Mouse (Mus musculus): ENCODE measurements around the gene Nudt8. TPM values are rescaled to one million over a fixed set of nuclear protein-coding genes. Genes with fewer than 3 reads are reported as not detected.

Nudt8 gene
- polyA plus RNA-seq, 1 experiment: 32.2 TPM

DNA sequence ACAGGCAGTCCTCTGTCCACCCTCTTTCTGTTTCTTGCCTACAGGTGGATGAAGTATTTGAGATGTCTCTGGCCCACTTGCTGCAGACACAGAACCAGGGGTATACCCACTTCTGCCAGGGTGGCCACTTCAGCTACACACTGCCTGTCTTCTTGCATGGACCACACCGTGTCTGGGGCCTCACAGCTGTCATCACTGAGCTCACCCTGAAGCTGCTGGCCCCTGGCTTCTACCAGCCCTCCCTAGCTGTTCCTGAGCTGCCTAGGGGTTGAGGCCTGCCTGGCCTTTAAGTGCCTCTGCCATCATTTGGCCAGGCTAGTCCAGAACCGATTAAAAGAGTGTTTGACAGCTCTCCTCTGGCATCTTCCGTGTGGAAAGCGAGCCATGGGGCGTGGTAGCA is 1.4 kb downstream of the Nudt8 start:
- TF ChIP-seq GATA1 (IDR thresholded peaks at IDR 0.05; ENCODE audit: low read length): no peak

DNA sequence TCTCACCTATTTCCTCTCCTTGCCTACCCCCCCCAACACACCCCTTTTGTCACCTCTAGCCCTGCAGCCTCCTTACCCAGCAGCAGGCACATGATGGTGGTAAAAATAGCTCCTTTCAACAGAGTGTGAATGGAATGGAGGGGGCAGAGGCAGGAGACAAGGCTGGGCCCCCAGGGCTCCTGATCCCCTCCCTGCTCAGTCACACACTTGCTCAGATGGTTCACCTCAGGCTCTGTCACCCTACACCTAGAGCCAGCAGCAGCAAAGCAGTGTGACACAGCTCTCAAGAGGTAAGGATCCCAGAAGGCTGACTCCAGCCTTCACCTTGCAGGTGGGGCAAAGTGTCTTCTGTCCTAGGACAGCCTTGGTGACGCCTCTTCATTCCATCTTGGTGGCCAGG is 2.7 kb downstream of the Nudt8 start, which contains the start of gene Doc2g:
TSS of gene Doc2g (plus strand) at position 202 of the 400 bp plus-strand sequence.
- no peak for TF ChIP-seq GATA1 (IDR thresholded peaks at IDR 0.05; ENCODE audit: low read length)

DNA sequence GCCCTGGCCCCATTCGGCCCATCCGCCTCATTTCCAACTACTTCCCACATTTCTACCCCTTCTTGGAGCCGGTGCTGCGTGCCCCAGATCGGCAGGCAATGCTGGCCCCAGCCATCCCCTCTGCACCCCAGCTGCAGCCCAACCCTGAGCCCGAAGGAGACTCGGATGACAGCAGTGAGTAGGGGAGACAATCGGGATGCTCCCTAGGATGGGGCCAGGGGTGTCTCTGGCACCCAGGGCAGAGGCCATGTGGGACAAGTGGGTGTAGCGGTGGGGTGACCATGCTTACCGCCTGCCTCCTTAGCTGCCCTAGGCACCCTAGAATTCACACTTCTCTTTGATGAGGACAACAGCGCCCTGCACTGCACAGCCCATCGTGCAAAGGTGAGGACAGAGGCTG is 3.3 kb downstream of the Nudt8 start:
- TF ChIP-seq GATA1 (IDR thresholded peaks at IDR 0.05; ENCODE audit: low read length): no peak

DNA sequence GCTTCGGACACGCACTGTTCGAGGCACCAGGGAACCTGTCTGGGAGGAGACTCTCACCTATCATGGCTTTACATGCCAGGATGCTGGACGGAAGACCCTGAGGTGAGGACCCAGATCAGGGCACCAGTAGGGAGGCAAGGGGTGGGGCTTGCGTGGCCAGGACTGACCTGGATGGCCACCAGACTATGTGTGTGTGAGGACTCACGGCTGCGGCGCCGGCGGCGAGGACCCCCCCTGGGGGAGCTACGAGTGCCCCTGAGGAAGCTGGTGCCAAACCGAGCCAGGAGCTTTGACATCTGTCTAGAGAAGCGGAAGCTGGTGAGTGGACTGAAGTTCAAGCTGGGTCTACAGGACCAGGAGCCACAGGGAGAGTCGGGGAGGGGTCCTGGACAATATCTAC is 4.0 kb downstream of the Nudt8 start:
- no peak for TF ChIP-seq GATA1 (IDR thresholded peaks at IDR 0.05; ENCODE audit: low read length)

DNA sequence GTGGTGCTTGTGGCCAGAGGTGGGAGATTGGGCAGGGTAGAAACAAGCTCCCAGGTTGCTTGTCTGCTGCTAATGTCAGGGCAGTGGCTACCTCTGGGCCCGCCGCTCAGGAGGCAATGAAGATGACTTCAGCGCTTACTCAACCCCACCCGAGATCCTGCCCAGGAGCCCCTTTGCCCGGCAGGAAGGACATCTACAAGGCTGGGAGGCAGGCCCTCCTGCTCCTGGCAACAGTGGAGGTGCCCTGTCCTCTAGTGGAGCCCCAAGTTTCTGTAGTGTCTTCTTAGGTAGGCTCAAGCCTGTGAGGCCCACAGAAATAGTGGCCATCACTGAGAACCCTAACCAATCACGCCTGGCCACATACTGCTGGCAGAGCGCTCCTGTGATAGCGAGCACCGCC is 4.7 kb downstream of the Nudt8 start:
- no peak for TF ChIP-seq GATA1 (IDR thresholded peaks at IDR 0.05; ENCODE audit: low read length)

DNA sequence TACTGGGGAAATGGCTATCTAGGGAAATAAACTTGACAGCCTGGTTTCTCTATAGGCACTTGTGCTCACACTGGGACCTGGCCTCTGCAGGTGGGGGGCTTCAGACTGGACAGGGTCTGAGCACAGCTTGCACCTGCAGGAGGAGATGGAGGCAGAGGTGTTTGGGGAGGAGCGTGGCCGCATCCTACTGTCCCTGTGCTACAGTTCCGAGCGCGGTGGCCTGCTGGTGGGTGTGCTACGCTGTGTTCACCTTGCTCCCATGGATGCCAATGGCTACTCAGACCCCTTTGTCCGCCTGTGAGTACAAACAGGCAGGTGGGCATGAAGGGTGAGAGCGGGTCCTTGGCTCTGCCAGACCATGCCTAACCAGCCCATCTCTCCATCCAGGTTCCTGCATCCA is 5.6 kb downstream of the Nudt8 start:
- TF ChIP-seq GATA1 (IDR thresholded peaks at IDR 0.05; ENCODE audit: low read length): no peak

DNA sequence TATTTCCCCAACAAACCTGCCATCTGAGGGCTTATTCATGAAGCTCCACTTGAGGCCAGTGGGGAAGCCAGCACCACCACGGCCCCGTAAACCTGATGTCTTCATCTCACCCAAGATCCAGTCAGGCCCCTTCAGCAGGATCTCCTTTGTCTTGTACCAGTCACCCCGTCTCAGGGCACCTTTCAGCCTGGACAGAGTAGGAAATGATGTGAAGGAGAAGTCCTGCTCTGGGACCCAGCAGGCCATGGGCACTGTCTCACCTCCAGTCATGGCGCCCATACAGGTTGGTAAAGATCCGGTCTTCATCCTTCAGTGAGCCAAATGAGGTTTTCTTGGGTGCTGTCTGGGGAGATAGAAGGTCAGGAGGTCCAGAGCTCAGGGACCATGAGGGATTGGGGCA is 10.7 kb downstream of the Nudt8 start:
- no peak for TF ChIP-seq GATA1 (IDR thresholded peaks at IDR 0.05; ENCODE audit: low read length)

DNA sequence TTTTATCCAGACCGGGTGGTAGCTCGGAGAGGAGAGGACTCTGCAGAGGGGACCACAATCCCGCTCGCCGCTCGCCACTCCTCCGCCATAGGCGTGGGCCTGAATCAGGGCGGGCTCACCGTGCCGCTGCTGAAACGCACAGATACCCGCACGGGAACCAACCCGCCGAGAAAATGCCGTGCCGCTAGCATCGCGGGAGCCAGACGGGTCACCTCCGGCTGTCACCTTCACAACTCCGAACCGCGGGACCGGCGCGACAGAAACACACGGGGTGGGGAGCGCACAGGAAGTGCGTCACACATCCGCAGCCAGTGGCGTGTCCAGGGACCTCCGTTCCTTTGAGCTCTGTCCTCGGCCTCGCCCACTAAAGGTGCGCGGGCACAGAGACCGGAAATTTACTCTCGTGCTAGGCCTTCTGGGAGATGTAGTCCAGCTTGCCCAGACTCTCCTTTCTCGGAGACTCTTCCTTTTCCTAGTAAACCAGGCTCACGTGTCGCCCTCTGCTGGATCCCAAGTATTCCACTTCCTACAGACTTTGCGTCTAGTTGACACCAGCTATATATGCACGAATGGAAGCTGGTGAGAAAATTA is 12.1 kb downstream of the Nudt8 start, which contains the start of gene Ndufv1:
TSS of gene Ndufv1 (minus strand) at position 375 of the 591 bp plus-strand sequence.
- TF ChIP-seq GATA1 (IDR thresholded peaks at IDR 0.05; ENCODE audit: low read length): no peak

DNA sequence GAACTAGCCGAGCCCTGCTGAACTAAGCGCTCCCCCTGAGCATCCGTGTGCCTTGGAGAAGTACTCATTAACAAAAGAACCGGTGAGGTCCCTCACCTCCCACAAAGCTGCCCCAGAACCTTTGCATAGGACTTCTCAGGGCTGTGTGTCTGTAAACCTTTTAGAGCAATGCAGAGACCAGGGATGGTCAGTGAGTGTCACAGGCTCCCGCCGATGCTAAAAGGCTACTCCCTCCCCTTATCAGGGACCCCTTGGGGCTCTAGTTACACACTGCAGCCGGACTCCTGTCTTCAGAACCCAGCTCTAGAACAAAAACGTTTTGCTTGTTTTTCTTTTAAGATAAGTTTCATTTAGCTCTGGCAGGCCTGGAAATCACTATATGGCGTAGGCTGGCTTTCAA is 12.7 kb downstream of the Nudt8 start:
- TF ChIP-seq GATA1 (IDR thresholded peaks at IDR 0.05; ENCODE audit: low read length): no peak

DNA sequence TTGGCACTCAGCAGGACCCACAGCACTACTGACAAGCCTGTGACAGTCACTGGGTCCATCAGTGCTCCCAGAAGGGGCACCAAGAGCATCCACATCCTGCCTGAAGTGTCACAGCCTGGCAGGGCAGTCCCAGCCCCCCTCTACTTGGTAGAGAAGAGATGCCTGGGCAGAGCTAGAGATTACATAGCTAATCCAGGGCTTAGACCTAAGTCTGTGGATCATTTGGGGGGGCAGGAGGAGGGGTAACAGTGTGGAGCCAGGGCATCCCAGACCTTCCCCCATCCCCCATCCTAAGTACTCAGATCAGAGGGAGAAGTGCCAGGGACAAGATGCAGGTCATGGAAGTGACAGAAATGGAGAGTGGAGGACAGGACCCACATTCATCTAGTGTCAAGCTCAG is 14.4 kb downstream of the Nudt8 start:
- TF ChIP-seq GATA1 (IDR thresholded peaks at IDR 0.05; ENCODE audit: low read length): no peak

DNA sequence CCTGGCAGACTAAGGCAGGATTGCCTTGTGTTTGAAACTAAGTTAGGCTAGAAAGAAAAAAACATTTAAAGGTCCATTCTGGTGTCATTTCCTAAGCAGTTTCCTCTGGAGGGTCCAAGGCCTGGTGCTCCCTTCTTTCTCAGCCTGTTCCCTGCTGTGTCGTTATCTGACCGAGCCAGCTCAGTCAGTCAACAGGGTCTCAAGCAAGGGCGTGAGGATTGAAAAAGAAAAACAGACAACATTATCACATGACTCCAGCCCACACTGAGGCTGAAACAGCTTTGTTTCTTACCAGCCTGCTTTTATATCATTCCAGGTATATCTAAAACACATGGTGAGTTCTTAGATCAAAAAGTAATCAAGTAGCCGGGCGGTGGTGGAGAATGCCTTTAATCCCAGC is 15.3 kb downstream of the Nudt8 start:
- TF ChIP-seq GATA1 (IDR thresholded peaks at IDR 0.05; ENCODE audit: low read length): no peak

DNA sequence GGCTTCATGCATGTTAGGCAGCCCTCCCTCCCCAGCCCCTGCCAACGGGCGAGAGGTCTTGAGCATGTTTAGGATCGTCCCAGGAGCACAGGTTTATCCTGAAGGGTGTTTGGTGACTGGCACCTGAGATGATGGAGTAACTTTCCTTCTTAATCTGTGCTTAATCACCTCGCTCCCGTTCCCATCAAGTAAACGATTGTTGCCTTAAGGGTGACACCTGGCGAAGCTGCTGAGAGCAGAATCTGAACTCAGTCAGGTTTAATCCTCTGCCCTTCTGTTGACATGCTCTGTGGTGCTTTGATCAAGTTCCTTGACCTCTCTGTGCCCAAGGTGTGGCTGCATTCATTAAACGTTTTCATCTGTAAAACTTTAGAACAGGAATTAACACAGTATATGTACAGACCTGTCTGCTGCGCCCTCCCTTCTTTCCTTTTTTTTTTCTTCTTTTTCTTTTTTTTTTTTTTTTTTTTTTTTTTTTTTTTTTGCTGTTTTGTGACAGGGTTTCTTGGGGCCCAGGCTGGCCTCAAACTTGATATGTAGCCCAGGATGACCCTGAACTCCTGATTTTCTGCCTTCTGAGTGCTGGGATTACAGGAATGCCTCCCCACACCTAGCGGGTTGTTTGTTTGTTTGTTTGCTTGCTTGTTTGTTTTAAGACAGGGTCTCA is 17.7 kb downstream of the Nudt8 start:
- no peak for TF ChIP-seq GATA1 (IDR thresholded peaks at IDR 0.05; ENCODE audit: low read length)

DNA sequence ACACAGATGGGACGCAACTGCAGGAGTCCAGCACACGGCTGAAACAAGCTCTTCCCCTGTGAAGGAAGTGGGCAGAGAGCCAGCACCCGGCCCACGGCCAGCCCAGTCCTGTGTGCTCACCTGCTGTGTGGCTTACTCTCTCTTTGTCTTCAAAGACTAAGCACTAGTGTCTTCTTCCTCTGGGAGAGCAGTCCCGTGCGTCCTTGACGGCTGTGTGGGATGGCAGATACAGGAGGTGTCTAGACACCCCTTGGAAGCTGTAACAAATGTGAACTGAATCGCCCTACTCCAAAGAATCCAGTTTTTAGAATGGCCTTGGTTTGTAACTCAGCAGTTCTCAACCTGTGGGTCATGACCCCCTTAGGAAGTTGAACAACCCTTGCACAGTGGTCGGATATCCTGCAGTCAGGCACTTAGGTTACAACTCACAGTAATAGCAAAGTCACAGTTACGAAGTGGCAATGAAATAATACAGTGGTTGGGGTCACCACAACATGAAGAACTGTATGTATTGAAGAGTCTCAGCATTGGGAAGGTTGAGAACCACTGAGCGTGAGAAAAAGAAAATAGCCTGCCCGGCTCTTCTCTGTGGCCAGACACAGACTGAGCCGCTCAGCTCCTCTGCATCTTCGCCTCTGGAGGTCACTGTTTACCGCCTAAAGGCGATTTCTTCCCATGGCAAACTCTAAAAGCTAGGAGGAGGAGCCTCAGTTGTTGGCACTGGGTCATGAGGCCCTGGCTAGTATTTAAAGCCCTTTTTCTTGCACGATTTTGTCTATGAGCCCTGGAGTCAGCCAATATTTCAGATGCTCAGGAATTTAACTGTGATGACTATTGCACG is 18.6 kb downstream of the Nudt8 start:
- TF ChIP-seq GATA1 (IDR thresholded peaks at IDR 0.05; ENCODE audit: low read length): no peak

DNA sequence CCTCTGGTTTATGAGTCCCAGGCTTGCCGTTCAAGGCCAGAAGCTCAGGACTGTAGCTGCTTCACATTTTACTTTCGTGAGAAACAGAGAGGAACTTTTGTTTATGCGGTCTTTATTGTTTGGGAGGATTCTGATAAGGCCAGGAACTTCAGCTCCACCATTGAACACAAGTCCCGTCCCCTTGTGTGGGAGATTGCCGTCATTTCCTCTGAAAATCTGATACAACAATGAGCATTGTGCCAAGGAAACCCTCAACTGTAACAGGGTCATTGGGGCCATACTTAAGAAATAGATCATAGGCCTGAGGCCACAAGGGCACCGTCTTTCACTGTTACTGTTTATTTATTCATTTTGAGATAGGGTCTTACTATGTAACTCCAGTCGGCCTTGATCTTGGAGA is 22.8 kb downstream of the Nudt8 start:
- TF ChIP-seq GATA1 (IDR thresholded peaks at IDR 0.05; ENCODE audit: low read length): no peak

DNA sequence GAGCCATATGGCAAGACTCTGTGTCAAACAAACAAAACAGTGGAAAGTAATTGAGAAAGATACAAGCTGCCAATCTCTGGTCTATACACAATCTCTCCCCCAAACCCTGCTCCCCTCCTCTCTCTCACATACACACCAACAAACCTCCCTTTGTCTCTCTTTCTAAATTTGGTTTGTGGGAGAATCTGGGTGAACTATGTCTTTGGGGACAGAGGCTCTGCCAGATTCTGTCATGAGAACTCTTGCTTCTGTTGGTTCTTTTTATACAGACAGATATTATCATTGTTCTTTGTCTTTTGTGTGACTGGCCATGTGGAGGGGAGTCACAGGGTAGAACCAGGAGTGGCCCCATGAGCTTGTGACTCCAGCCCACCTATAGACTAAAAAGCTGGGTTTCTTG is 27.2 kb downstream of the Nudt8 start:
- TF ChIP-seq GATA1 (IDR thresholded peaks at IDR 0.05; ENCODE audit: low read length): no peak

DNA sequence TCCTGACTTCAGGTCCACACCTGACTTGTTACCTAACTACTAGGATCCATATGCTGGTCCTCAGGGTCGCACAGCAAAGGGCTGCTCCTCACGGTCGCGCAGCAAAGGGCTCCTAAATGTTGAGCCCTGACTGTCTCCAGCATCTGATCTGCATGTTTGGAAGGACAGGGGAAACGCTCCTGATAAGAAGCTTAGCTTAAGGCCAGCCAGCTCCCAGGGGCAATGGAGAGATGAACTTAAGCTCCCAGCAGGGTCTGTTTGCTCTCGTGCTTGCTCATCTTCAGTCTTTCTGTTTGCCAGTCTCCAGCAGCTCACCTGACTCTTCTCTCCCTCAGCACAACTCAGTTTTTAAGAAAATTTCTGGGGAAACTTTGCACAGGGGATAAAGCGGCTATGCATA is 32.3 kb downstream of the Nudt8 start:
- TF ChIP-seq GATA1 (IDR thresholded peaks at IDR 0.05; ENCODE audit: low read length): no peak

All from G1E-ER4 (cell line).